Mouse (Mus musculus) heart, adult 11 months (tissue): Measurements from ENCODE around the gene Btla.

Experiments used
- DNase-seq: peaks from one replicate; pipeline ENCODE4 v3.0.0; 2022

The Btla gene

GRCm38 (mm10) chr16:45259663-45260062 lies 35.5 kb downstream of the Btla start:
- DNase-seq = no peak

GRCm38 (mm10) chr16:45261321-45261720 lies 37.2 kb downstream of the Btla start:
- DNase-seq = no peak

- no peak for DNase-seq
Observed at GRCm38 (mm10) chr16:45262051-45262450, 37.9 kb downstream of the Btla start.

DNA sequence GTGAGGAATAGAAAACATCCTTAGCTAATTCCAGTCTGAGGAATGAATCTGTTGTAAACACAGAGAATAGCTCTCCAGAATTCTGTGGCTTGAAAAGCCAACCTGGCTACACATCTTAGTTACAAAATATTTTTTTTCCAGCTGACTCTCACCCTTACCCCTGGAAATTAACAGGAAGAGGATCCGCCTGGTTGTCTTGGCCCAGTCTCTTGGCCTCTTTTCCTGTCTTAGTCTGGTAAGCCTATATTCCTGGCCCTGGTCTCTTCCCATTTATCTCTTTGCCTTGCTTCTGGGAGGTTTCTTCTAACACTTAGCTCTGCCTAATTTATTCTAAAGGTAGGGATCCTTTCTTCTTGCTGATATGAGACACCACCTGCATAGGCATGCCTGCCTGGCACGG lies 45.8 kb downstream of the Btla start:
- DNase-seq = peak; percentile 93

DNA sequence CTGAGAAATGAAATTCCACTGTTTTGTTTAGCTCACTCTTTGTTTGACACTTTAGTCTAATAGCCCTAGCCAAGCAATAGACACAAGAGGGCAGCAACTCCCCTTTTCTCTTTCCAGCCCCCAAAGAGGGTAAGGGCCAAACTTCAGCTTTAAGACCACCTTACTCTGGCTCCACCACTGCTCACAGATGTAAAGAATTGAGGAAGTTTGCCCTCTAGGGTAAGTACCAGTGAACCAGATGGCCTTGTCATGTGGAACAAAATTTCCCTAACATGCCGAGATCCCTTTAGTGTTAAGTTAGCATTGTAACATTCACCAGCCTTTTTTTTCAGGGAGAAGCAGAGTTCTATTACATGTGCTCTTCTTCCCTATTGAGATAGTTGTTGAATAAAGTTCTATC lies 59.0 kb downstream of the Btla start:
- peak; percentile 92 for DNase-seq

DNA sequence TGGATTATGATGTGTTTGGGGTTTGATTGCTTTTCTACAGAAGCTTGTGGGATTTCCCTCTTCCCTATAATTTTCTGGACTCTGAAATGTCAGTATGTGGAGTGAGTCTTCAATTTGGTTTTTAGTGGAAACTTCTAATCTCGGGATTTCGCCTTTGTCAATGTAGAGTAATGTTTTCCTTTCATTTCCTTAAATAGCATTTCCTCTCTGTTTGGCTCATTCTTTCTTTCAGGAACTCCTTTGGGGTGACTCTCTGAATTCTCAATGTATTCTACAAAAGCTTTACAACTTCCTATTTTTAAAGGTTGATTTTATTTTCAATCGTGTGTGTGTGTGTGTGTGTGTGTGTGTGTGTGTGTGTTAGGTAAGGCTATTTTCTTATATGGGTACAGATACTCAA lies 73.7 kb downstream of the Btla start:
- DNase-seq = no peak
